Mouse (Mus musculus) heart, adult 2 months (tissue): ENCODE results near the gene Ush1c.

Source experiments
- CTCF ChIP-seq: fragments of 200-600 bp; IDR thresholded peaks from 2 replicates; pipeline ENCODE4 v1.8.1; 2022; ENCODE audit warnings: antibody characterized with exemption, mild to moderate bottlenecking, moderate library complexity
- EP300 ChIP-seq: fragments of 200-500 bp; IDR thresholded peaks from 2 replicates; pipeline ENCODE4 v1.6.1; 2011; ENCODE audit warnings: low read depth, low read length, control low read depth; ENCODE audit not compliant: insufficient read depth

DNA sequence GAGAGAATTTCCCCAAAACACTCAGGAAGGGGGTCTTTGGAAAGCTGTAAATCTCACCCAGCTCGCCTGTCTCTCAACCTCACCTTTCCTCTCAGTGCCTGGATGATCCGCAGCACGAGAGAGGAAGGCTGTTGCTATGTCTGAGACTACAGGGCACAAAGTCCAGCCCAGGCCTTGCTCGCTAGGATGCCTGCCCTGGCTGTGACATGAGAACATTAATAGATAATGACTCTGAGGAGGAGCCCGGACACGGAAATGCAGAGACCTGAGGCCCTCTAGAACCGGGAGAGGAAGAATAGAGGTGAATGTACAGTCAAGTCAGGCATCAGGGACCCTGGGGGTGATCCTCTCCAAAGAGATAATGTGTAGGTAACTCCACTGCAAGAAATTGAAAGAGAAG is 1.1 kb downstream of the Ush1c start:
- TF ChIP-seq CTCF (no peak), EP300 (no peak)
